Mouse (Mus musculus): Measurements from ENCODE around the gene Gm9045. TPM values are rescaled to one million over a fixed set of nuclear protein-coding genes. Genes with fewer than 3 reads are reported as not detected.

Gene Gm9045
- polyA plus RNA-seq, 1 experiment from 2014 or later = 0.30 TPM

Other genes with a start within 250 kb of the Gm9045 start
- gene Mdm1, start 196.0 kb downstream of the Gm9045 start, polyA plus RNA-seq (2015; fragmentation: Nextera tagmentation; extraction: Ambion mirVana) = 17.5 and 18.0 TPM in 2 replicates
- not detected in 2 replicates for gene Il22, start 132.9 kb downstream of the Gm9045 start, polyA plus RNA-seq (2015; fragmentation: Nextera tagmentation; extraction: Ambion mirVana)
- gene Gm32717, start 97.1 kb downstream of the Gm9045 start, polyA plus RNA-seq (2015; fragmentation: Nextera tagmentation; extraction: Ambion mirVana) = 0.13 TPM in 1 of 2 replicates, not detected in the other
- gene Gm32802, start 79.1 kb downstream of the Gm9045 start, polyA plus RNA-seq (2015; fragmentation: Nextera tagmentation; extraction: Ambion mirVana) = 0.13 TPM in 1 of 2 replicates, not detected in the other
- gene Iltifb, start 42.8 kb downstream of the Gm9045 start, polyA plus RNA-seq (2015; fragmentation: Nextera tagmentation; extraction: Ambion mirVana) = not detected in 2 replicates
- gene Gm9040, start 10.9 kb downstream of the Gm9045 start, polyA plus RNA-seq (2015; fragmentation: Nextera tagmentation; extraction: Ambion mirVana) = 0.05 TPM in 1 of 2 replicates, not detected in the other
- gene Gm9044, start 5.4 kb downstream of the Gm9045 start, polyA plus RNA-seq (2015; fragmentation: Nextera tagmentation; extraction: Ambion mirVana) = 0.05 TPM in 1 of 2 replicates, not detected in the other
- gene Gm9046, start 5.4 kb upstream of the Gm9045 start, polyA plus RNA-seq (2015; fragmentation: Nextera tagmentation; extraction: Ambion mirVana) = not detected in 2 replicates
- gene Gm9048, start 10.8 kb upstream of the Gm9045 start, polyA plus RNA-seq (2015; fragmentation: Nextera tagmentation; extraction: Ambion mirVana) = 0.05 TPM in 1 of 2 replicates, not detected in the other
- 0.09 and 0.30 TPM in 2 replicates for gene Gm9049, start 16.3 kb upstream of the Gm9045 start, polyA plus RNA-seq (2015; fragmentation: Nextera tagmentation; extraction: Ambion mirVana)
- gene Ifng, start 103.2 kb upstream of the Gm9045 start, polyA plus RNA-seq (2015; fragmentation: Nextera tagmentation; extraction: Ambion mirVana) = not detected in 2 replicates